Mouse (Mus musculus) urinary bladder, postnatal 14 days (tissue): ENCODE data around the gene Gm10318.

Experiments
- DNase-seq: peaks from one replicate; pipeline ENCODE4 v3.0.0; 2021; ENCODE audit warnings: low spot score

The Gm10318 gene

DNA sequence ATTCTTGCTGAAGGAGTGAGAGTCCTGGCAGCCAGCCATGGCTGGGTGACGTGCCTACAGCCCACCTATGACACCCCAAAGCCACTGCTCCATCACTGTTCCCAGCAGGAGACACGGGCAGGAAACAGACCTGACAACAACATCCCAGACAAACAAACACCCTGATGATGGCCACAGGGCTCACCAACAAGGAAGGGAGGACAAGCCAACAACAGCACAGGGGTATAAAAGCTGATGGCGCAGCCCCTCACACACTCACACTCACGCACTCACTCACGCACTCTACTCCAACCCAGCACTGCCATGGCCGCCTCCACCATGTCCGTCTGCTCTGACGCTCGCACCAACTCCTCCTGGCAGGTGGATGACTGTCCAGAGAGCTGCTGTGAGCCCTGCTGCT lies at the start of gene Gm10318:
TSS of gene Gm10318 (plus strand) at position 301 of the 400 bp plus-strand sequence.
- no peak for DNase-seq

DNA sequence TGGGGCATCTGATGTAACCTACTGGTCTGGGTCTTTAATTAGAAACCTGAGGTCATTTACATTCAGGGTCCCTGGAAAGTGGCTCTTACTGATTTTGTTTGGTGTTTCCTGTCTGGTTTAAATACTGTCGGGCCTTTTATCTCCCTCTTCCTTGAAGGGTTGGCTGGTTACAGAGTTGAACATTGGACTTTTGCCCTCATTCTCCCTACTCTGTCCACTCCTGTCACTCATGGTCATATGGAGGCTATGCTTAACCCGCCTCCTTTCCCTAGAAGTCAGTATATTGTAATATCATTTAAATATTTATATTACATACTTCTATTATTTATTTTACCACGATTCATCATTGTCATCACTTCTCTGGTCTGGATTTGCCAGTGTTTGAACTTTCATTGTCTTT lies 48.6 kb upstream of the Gm10318 start:
- DNase-seq = no peak

DNA sequence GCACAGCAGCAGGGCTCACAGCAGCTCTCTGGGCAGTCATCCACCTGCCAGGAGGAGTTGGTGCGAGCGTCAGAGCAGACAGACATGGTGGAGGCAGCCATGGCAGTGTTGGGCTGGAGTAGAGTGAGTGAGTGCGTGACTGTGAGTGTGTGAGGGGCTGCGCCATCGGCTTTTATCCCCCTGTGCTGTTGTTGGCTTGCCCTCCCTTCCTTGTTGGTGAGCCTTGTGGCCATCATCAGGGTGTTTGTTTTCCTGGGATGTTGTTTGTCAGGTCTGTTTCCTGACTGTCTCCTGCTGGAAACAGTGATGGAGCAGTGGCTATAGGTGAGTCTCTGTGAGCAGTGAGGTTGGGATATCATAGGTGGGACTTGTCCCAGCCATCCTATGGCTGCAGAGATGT lies 40.9 kb upstream of the Gm10318 start, which contains the start of gene Gm9507:
TSS of gene Gm9507 (minus strand) at position 101 of the 400 bp plus-strand sequence.
- no peak for DNase-seq

DNA sequence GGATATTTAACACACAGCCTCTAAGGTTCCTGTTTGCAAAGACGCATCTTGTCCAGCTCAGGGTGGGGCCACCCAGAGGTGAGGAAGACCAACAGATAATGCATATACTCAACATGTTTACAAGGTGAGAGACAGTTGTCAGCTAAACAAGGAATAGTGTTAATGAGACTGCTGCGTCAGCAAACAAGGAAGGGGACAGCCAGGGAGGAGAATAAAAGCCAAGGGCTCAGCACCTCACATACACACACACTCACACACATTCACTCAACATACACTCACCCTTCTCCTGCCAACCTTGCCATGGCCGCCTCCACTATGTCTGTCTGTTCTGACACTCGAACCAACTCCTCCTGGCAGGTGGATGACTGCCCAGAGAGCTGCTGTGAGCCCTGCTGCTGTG lies 38.3 kb upstream of the Gm10318 start, which contains the start of gene Gm2696:
TSS of gene Gm2696 (plus strand) at position 301 of the 400 bp plus-strand sequence.
- no peak for DNase-seq

DNA sequence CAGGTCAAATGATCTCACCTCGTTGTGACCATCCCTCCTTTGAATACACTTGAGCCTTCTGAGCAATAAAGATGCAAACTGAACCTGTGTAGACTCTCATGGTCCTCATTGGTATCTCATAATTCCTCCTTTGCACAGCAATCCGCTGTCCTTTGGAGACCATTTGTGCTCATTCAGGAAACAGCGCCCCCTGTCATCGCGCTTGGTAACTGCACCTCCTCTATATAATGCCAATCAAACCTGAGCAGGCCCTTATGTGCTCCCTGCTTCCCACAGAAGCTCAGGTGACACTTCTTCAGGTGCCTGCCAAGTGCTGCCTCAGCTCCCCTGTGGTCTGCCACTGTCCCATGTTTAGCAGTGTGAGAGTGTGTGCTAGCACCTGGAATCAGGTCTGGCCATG lies 37.1 kb upstream of the Gm10318 start:
- peak; percentile 16 for DNase-seq

DNA sequence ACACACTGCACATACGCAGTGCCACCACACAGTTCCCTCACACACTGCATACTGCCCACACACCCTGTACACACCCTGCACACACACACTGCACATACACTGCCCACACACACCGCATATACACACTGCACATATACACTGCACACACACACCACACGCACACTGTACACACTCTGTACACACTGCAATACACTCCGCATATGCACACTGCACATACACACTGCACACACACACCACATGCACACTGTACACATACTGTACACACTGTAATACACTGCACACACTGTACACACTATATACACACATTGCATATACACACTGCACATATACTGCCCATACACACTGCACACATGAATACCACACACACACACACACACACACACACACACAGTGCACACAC lies 34.1 kb upstream of the Gm10318 start:
- no peak for DNase-seq

DNA sequence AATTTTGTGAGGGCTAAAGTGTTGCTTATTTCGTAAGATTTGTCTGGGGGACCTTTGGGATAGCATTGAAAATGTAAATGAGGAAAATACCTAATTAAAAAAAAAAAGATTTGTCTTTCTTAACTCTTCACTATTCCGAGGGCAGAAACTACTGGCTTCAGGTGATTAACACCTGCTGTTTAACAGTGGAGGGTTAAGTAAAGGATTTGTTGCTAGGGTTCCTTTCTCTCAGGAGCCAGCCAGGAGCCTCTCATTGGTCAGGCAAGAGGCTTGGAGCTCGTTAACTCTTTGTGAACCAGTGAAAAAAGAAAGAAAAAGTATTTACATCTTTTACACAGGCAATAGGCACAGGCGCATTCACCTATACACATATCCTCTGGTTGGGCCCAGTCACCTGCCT lies 33.5 kb upstream of the Gm10318 start:
- DNase-seq = no peak

DNA sequence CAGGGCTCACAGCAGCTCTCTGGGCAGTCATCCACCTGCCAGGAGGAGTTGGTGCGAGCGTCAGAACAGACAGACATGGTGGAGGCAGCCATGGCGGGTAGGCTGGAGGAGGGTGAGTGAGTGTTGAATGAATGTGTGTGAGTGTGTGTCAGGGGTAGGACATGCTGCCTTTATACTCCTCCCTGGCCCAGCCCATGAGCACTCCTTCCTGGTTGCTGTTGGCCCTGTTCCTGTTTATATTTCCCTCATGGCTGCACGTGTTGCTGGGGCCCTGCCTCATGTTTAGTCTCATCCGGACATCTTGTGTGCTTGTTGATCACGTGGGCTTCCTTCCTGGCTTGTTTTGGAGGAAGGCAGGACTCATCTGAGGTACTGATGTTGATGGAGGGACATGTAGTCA lies 25.7 kb upstream of the Gm10318 start, which contains the start of gene Krtap10-4:
TSS of gene Krtap10-4 (minus strand) at position 145 of the 400 bp plus-strand sequence.
- no peak for DNase-seq

DNA sequence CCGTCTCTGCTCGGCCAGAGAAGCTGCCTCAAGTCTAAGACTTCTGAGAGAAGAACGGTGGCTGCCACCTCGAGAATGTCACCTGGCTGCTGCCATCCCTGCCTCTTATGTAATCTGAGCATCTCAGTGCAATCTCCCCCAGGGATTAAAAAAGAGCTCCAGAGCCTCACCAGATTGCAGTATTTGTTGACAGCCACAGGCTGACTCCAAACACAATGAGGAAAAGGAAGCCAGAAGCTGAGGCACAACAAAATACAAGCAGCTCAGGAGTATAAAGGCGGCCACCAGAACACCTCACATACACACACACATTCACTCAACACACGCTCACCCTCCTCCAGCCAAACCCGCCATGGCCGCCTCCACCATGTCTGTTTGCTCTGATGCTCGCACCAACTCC lies 17.0 kb upstream of the Gm10318 start, which contains the start of gene Krtap10-10:
TSS of gene Krtap10-10 (plus strand) at position 301 of the 400 bp plus-strand sequence.
- no peak for DNase-seq

DNA sequence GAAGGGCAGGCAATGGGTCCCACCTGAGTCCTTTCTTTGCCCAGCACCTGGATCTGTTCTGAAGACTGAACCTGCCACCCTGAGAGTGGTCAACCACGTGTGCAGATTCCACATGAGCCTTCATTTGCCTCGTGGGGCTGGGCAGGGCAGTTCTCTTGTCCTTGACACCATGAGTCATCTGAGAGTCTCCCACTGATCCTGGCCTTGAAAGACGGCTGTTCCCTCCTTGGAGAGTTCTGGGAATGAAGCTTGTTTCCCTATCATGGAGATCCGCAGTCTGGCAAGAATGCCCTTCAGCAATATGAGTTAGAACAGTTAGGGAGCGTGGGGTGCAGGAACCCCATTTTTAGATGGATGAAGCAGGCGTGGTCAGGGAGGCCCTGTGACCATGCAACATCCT lies 13.7 kb upstream of the Gm10318 start:
- DNase-seq = no peak

DNA sequence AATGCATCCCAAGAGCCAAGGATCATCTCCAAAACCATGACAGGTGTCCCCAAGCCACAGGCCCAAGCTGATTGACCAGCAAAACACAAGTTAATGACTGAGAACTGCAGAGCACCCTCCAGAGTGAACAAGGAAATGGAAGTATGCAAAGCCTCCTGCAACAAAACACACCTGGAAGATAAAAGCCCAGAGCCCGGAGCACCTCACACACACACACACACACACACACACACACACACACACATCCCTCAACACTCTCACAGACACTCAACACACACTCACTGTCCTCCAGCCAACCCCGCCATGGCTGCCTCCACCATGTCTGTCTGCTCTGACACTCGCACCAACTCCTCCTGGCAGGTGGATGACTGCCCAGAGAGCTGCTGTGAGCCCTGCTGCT lies 6.2 kb upstream of the Gm10318 start, which contains the start of gene Gm36176:
TSS of gene Gm36176 (plus strand) at position 301 of the 400 bp plus-strand sequence.
- DNase-seq = no peak

DNA sequence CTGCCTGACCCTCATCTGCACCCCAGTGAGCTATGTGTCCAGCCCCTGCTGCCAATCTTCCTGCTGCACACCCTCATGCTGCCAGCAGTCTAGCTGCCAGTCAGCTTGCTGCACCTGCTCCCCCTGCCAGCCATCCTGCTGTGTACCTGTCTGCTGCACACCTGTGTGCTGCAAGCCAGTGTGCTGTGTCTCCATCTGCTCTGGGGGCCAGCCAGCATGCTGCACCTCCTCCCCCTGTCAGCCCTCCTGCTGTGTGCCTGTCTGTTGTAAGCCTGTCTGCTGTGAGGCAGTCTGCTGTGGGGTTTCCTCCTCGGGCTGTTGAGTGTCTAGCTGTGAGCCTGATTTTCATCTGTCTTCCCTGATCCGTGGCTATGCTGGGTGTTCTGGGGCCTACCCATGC lies 5.7 kb upstream of the Gm10318 start:
- no peak for DNase-seq

DNA sequence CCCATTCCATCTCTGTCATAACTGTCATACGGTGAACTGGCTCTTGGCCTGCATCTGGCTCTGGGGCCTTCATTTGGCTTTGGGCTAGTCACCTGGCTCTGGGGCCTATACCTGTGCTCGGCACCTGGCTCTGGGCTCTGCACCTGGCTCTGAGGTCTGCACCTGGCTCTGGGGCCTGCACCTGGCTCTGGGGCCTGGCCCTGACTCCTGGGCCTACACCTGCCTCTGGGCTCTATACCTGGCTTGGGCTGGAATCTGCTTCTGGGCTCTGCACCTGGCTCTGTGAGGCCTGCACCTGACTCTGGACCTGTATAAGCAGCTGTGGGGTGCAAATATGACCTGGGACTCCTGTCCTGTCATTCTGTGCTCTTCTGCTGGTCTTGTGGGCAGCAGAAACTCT lies 5.1 kb upstream of the Gm10318 start:
- DNase-seq = no peak

DNA sequence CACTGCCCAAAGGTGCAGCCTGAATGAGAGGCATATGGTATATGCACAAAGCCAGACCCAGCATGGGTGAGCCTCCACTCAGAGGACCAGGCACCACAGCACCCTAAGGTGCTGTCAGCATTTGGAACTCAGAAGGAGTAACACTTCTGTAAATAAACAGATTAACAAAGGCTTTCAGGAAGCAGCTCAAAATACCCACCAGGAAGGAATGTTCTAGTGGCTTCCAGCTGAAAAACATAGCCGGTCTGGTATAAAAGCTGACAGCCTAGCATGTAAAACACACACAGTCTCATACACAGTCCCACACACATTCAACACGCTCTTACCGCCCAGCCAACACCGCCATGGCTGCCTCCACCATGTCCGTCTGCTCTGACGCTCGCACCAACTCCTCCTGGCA lies 9.0 kb downstream of the Gm10318 start, which contains the start of gene Gm3285:
TSS of gene Gm3285 (plus strand) at position 301 of the 400 bp plus-strand sequence.
- no peak for DNase-seq

DNA sequence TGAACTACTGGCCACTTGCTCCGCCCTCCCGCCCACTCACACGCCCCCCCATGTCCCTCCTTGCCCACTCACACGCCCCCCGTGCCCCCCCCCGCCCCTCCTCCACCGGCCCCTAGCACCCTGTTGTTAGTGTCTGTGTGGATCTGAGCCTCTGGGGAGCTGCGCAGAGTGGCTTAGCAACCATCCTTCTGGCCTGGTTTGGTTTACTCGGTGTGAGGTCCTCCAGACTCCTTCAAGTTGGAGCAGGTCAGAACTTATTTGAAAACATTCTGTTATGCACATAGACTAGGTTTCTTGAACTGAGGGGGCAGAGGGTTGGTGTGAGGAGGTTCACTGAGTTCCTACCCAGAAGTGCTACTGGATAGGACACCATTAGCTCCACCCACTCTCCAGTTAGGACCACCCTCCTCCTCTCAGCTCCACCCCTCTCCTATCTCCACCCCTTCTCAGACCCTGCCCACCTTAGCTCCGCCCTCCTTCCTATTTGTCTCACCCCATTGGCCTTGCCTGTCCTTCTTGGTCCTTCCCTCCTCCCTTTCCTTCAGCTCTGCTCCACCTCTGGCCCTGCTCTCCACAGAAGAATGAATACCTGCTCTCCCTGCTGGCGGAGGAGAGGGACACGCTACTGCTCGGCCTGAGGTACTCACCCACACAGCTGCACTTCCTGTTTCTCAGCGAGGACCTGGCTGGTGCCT lies 11.6 kb downstream of the Gm10318 start:
- peak; percentile 84 for DNase-seq

DNA sequence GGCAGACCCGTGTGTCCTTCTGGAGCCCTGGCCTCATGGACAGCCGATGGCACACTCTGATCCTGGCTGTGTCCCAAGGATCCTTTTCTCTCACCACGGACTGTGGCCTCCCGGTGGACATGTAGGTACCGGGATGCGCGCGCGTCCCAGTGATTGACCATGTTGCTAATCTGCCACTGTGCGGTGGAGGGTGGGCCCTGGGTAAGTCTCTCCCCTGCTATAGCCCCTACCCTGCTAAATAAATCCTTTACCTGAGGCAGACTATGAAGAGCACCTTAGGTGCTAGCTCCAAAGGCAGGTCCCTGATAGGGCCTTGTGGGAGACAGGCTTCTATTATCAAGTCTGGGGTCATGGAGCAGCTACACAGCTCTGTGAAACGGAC lies 12.1 kb downstream of the Gm10318 start:
- DNase-seq = no peak

DNA sequence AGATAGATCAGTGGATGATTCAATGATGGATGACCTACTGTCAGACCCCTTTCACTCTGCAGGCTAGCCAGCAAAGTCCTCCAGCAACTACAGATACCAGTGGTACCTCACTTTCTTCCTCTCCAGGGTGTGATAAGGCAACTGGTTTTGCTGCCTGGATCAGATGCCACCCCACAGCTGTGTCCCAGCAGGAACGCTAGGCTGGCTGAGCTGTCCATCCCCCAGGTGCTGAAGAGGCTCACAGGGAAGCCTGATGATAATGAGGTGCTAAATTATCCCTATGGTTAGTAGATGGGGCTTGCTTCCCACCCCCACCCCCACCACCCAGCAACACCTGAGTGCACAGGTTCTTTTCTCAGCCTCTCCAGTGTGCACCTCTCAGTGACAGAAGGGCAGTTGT lies 14.9 kb downstream of the Gm10318 start:
- no peak for DNase-seq

DNA sequence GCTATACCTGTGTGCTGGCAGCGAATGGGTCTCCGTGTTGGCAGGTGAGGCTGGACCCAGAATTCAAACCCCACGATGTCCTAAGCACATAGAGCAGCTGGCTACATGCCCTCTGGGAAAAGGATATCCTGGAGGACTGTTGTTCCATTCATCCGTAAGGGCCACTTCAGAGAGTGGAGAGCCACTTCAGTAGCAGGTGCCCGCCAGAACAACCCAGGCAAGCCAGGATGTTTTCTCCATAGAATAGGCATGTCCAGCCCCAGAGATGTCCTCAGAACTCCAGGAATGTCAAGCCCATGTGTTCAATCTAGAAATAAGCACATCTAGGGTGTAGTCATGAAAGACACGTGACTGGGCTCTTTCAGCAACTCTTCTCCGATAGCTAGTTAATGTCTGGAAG lies 17.0 kb downstream of the Gm10318 start:
- DNase-seq = no peak

DNA sequence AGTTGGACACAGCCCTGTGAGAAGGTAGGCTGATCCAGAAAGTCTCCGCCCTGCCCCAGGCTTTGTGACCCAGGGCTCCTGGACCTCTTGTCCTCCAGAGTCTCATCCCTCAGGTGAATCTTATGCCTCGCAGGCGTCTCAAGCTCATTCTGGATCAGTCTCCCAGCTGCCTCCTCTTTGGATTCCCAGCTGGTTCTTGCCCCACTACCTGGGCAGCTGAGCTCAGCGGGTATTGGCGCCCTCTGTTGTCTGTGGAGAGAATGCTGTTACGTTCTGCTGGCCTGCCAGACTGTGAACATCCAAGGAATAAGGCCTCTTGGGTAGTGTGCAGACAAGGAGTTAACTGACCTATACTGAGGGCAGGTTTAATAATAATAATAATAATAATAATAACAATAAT lies 26.3 kb downstream of the Gm10318 start:
- DNase-seq = peak; percentile 51

DNA sequence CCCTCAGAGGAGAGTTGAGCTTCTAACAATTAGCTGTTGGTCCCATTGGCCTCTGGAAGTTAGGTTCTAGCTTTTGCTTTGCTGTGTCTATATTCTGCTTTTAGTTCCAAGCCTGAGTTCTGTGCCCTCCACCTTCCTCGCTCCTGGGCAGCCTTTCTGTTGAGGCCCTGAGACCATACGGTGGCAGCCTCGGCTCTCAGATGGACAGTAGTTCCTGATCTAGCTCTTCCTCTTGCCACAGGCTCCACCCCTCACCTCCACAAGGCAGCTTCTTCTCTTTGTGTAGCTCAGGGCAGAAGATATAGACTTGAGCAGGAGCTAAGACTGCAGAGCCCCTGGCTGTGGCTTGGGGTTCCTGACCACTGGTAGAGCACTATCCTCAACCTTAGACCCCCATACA lies 27.6 kb downstream of the Gm10318 start:
- no peak for DNase-seq

DNA sequence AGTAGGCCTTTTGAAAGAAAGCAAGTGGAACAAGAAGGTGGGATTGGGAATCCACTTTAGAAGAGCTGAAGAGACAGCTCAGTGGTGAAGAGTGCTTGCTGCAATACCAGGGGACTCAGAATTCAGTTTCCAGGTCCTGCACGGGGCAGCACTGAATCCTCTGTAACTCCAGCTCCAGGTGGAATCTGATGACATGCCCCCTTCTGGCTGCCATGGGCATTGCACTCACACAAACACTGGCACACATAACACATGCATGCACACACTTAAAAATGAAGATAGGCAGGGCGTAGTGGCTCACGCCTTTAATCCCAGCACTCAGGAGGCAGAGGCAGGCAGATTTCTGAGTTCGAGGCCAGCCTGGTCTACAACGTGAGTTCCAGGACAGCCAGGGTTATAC lies 29.9 kb downstream of the Gm10318 start:
- no peak for DNase-seq

DNA sequence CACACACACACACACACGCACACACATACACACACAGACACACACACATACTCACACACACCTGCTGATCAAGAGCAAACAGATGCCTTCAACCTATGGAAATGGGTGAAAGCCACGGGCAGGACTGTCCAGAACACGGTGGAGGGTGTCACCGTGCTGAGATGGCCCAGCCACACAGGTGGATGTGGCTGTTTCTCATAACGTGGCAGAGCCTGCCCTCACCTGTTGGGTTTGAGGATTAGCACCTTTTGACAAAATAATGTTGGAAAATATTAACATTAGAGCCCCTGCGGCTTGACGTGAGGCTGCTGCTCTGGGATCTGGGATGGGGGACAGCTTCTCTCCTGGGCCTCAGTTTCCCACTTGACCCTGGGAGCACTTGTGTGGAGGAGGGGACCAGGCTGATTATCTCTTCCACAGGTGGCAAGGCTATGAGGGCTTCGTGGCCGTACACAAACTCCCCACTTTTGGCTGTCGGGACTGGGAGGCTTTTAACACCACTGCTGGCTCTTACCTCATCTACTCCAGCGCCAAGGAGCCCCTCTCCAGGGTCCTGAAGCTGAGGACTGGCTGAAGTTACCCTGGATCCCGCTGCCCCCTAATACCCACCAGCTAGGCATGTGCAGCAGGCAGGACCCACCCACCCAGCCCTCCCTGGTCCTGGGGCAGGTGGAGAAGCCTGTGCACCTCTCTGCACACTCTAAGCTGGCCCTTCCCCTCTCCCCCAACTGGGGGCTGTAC lies 33.5 kb downstream of the Gm10318 start:
- DNase-seq = no peak

DNA sequence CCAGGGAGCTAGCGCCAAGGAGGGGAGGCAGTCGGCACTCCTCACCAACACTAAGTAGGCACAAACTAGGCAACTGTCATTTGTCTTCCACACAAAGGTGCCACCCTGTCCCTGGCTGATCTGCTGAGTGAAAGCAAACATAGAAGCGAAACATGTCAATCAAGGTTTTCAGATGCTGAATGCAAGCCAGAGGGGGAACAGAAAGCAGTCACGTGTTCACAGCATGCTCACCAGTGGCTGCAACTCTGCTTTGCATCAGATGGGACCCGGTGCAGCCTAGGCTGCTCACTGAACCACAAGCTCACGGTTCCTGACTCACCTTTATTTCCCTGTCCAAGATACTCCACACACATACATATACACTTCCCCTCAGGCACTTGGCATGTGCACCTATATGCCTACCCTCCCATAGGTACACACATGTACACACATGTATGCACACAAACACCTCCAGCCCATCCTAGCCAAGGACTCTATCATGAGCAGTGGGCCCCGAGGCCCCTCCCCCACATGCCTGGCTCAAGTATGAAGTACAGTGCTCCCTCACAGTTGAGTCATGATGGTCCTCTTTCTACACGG lies 38.4 kb downstream of the Gm10318 start:
- no peak for DNase-seq
